Mouse (Mus musculus): ENCODE results near the gene Atp9a. TPM values are rescaled to one million over a fixed set of nuclear protein-coding genes. Genes with fewer than 3 reads are reported as not detected.
A peak's percentile ranks its signal among the peaks of the same experiment; 100 is the strongest.

The Atp9a gene
- total RNA-seq, 2 experiments from 2014 or later, result 14.9 to 16.9 TPM

GRCm38 (mm10) chr2:168742649-168743048 lies 440 bp upstream of the Atp9a start:
- DNase-seq, result no peak
- intact Hi-C loops (cut with DNase I; ENCODE audit: low total_unique reads), result loop anchor here (5.0 kb wide), 1 partner anchor 50 kb away; no protein-coding TSS in a partner anchor

GRCm38 (mm10) chr2:168741273-168742058 lies 743 bp downstream of the Atp9a start:
- DNase-seq, result peak; percentile 34
- intact Hi-C loops (cut with DNase I; ENCODE audit: low total_unique reads), result loop anchor here (5.0 kb wide), 1 partner anchor 49 kb away; no protein-coding TSS in a partner anchor

GRCm38 (mm10) chr2:168740496-168740895 lies 1.7 kb downstream of the Atp9a start:
- no peak for DNase-seq
- intact Hi-C loops (cut with DNase I; ENCODE audit: low total_unique reads), result loop anchor here (5.0 kb wide), 1 partner anchor 48 kb away; no protein-coding TSS in a partner anchor

GRCm38 (mm10) chr2:168738854-168739253 lies 3.4 kb downstream of the Atp9a start:
- DNase-seq, result no peak
- intact Hi-C loops (cut with DNase I; ENCODE audit: low total_unique reads), result no loop called here

- intact Hi-C loops (cut with DNase I; ENCODE audit: low total_unique reads), result no loop called here
- no peak for DNase-seq
Measured at GRCm38 (mm10) chr2:168737878-168738277, 4.3 kb downstream of the Atp9a start.

DNA sequence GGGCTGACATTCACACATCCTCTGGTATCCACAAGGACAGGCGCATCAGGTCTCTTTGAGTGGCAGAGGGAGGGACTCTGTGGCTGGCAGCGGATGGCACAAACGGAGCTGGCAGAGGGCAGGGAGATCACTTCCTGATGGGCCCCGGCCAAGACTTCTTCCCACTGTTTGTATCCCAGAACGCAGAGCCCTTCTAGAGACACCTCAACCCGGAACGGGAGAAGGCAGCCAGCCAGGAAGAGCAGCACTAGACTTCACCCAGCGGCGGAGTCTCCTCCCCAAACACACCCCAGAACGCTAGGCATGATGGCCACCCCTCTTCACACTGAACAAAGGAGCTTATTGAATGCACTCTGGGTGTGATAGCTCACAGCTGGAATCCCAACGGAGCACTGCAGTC lies 8.2 kb downstream of the Atp9a start:
- intact Hi-C loops (cut with DNase I; ENCODE audit: low total_unique reads), result no loop called here
- peak; percentile 22 for DNase-seq

DNA sequence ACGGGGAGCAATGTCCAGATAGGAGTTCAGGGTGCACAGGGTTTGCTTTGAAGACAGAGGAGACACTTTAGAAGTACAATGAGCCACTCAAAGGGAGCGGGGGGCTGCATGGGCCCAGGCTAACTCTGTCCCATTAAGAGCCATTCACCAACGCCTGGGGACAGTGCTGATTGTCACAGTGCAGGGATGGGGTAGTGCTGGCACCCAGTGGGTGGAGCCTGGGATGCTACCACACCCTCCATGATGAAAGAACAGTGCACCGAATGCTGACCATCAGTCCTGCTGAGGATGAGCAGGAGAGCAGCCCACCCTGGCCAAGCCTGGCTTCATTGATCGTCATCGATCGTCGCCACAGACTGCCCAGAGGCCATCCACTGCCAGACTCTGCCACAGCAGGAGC lies 11.0 kb downstream of the Atp9a start:
- DNase-seq, result no peak
- intact Hi-C loops (cut with DNase I; ENCODE audit: low total_unique reads), result no loop called here

- no peak for DNase-seq
- intact Hi-C loops (cut with DNase I; ENCODE audit: low total_unique reads), result no loop called here
Measured at GRCm38 (mm10) chr2:168729736-168730135, 12.5 kb downstream of the Atp9a start.

DNA sequence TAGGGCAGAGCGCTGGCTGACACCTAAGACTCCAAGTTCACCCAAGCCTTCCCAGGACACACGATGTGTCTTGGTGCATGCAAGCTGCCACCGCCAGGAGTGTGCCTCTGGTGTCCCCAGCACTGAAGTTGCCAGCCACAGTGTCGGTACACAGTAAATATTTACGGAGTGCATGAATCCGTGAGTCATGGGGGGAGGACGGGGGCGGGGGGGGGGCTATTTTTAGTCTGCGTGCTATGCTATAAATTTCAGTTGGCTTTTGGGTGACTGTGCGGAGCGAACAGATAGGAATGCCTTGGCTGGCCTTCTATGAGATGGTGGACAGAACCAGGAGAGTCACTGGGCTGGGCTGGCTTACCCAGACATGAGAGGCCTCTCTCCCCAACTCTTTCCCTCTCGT lies 14.2 kb downstream of the Atp9a start:
- DNase-seq, result no peak
- intact Hi-C loops (cut with DNase I; ENCODE audit: low total_unique reads), result no loop called here

- intact Hi-C loops (cut with DNase I; ENCODE audit: low total_unique reads), result no loop called here
- no peak for DNase-seq
Measured at GRCm38 (mm10) chr2:168726007-168726406, 16.2 kb downstream of the Atp9a start.

- intact Hi-C loops (cut with DNase I; ENCODE audit: low total_unique reads), result no loop called here
- no peak for DNase-seq
Measured at GRCm38 (mm10) chr2:168721313-168721712, 20.9 kb downstream of the Atp9a start.

GRCm38 (mm10) chr2:168719742-168720141 lies 22.5 kb downstream of the Atp9a start:
- intact Hi-C loops (cut with DNase I; ENCODE audit: low total_unique reads), result no loop called here
- no peak for DNase-seq

- no peak for DNase-seq
- intact Hi-C loops (cut with DNase I; ENCODE audit: low total_unique reads), result no loop called here
Measured at GRCm38 (mm10) chr2:168718735-168719134, 23.5 kb downstream of the Atp9a start.

- intact Hi-C loops (cut with DNase I; ENCODE audit: low total_unique reads), result no loop called here
- DNase-seq, result no peak
Measured at GRCm38 (mm10) chr2:168718267-168718666, 23.9 kb downstream of the Atp9a start.

DNA sequence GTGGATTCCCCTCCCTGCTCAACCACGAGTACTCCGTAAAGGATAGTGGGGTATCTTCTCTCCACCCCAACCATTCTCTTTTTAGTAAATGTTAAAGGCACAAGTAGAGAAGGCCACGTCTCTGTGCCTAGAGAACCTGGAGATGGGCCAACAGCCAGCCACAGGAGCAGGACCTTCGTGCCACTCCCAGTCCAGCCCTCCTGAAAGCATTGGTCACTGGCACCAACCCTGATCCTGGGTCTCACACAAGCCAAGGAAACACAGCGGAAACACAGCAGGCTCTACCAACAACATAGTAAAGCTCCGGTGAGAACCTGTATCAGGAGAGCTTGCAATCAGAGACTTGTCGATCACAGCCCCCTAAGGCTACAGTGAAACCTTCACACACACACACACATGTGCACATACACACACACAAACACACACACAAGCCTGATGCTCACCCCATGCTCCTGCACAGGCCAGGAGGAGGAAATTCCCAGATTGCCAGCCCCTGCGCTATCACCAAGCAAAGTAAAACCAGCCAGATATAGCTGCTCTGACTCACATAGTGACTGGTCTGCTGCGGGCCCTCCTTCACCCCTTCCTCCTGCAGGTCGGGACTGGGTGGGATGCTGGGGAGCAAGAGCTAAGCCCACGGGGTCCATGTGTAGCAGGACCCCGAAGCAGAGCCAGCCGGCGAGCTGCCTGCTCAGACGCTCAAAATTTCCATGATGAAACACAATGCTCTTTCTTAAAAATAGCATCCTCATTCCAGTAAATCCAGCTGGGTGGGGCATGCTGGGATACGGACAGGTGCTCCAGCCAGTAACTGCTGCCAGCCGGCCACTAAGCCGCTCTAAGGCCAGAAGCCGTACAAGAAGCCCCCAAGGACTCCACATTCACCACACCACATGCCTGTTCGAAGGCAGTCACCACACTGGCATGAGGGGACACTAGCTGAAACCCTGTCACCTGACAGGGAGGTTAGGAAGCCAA lies 29.7 kb downstream of the Atp9a start:
- intact Hi-C loops (cut with DNase I; ENCODE audit: low total_unique reads), result no loop called here
- DNase-seq, result no peak

DNA sequence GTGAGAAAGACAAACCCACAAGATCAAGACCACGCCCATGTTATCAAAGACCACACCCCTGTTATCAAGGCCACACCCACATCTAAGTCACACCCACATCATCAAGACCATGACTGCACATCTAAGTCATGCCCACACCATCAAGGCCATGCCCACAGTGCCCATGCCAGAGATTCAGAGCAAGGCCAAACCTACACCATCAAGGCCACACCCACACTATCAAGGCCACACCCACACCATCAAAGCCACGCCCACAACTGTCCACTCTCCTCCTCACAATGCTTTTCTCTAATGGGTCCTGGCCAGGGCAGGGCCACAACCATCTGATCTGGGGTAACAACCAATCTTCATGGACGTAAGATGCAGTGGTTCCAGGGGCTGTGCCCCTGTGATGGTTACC lies 31.2 kb downstream of the Atp9a start:
- intact Hi-C loops (cut with DNase I; ENCODE audit: low total_unique reads), result no loop called here

DNA sequence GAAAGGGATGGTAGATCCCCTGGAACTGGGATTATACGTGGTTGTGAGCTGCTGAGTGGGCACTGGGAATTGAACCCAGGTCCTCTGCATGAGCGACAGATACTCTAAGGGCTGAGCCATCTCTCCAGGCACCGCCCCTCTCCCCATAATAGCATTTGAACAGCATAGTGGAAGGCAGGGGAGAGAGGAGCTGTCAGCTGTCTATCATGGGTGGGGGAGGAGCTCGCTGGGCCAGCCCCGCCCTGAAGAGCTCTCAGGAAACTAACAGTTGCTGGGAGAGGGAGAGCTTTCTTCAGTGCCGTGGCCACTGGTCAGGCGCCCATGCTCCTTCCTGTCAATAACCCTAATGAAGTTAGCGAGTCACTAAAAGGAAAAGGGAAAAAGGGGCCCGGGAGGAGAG lies 34.4 kb downstream of the Atp9a start:
- no peak for DNase-seq
- intact Hi-C loops (cut with DNase I; ENCODE audit: low total_unique reads), result no loop called here

More for the DNA sequence above, 31.2 kb downstream of the Atp9a start:
- no peak for DNase-seq

DNA sequence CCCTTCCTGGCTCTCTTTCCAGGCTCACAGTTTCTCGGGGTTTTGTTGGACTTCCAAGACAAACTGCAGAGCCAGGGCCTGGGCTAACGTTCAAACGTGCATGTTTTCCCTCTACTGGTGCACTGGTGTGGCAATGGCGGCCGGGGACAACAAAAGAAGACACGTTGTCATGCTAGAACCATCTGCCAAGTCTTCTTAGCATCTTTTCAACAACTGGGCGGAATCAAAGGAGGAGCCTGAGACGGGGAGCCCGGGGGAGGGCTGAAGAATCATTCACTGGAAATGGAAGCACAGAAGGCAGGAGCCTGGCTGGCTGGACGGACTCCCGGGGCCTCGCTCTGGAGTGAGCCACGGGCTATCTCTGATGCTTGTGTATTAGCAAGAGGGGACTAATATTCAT lies 39.9 kb downstream of the Atp9a start:
- peak; percentile 50 for DNase-seq
- intact Hi-C loops (cut with DNase I; ENCODE audit: low total_unique reads), result no loop called here

GRCm38 (mm10) chr2:168695027-168695403 lies 47.2 kb downstream of the Atp9a start:
- intact Hi-C loops (cut with DNase I; ENCODE audit: low total_unique reads), result loop anchor here (10.0 kb wide), 1 partner anchor 180 kb away; no protein-coding TSS in a partner anchor
- DNase-seq, result no peak

- intact Hi-C loops (cut with DNase I; ENCODE audit: low total_unique reads), result loop anchor here (5.0 to 10.0 kb wide), 2 partner anchors 48 to 180 kb away; partner anchors contain the start of gene Atp9a
- DNase-seq, result no peak
Measured at GRCm38 (mm10) chr2:168694379-168695026, 47.7 kb downstream of the Atp9a start.
